Mouse (Mus musculus) ovary, postnatal 36 days (tissue): ENCODE results near the gene Ddx43.
"Not testable (repeated sequence)": the region's sequence is repeated elsewhere in the genome, so short reads cannot be mapped to it uniquely, and the experiment has no call there.

Source experiments
- DNase-seq: peaks from one replicate; pipeline ENCODE4 v3.0.0; 2022; ENCODE audit warnings: low spot score, mixed read lengths

Gene Ddx43

DNA sequence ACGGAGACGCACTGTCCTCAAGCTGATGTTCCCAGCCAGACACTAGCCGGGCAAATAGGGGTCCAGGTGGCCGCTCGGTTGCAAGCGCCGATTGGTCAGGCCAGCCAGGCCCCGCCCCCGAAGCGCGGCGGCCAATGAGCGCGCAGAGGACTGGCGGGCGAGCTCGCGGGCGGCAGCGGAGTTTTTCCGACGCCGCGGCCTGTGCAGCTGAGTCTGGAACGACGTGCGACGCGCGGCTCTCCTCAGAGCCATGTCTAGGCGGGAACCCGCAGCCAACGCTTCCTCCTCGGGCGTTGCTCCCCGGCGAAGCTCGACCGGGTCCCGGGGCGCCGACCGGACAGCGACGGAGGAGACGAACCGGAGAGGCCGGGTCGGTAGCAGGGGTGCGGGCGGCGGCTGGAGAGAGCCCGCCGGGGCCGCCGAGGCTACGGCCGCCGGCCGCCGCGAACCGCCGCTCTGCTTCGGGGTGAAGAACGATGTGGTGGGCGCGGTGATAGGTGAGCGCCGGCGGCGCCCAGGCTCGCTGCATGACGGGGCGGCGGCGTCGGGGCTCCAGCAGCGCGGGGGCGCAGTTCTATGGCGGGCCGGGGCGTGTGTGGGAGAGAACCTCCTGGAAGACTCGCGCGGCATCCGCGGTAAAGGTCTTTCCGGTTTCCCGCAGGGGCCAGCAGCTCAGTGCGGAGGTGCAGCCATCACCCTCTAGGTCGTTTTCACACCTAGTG is at the start of gene Ddx43:
Ddx43 (plus strand) TSS at position 148 of the 722 bp plus-strand sequence.
- DNase-seq = peak; percentile 32

- DNase-seq = no peak
Observed at GRCm38 (mm10) chr9:78347004-78347403, 48.6 kb upstream of the Ddx43 start.

DNA sequence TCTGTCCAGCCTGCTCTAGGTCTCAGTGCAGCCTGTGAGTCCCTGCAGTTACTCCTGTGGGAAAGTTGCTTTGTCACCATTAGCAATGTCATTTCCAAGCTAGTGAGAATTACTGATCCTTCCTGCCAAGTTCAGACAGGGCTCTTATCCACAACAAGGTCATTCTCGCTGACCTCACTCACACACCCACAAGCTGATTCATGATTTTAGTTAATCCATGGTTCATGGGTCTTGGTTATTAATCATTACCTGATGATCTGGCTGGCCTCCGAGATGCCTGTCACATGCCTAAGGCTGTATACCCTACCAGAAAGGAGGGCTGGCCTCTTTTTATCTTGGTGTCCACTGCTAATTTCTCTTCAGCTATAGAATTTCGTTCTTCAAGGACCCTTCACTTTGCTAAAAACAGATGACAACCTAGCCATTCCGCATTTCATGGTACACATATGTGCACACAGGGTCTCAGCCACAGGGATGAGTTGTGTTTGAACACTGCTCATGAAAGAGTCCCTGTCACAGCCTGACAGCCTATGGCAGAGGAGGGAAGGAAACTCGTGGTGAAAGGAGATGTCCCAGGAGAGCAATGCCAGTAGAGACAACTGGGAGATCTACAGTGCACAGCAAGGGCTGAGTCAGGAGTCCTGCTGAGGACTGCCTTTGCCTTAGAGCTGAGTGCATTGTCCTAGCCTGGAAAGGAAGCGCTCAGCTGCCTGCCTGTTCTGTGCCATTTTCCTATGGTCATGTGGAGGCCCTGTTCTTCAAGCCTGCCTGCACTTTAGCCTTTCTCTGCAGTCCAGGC is 47.2 kb upstream of the Ddx43 start:
- not testable (repeated sequence) for DNase-seq

DNA sequence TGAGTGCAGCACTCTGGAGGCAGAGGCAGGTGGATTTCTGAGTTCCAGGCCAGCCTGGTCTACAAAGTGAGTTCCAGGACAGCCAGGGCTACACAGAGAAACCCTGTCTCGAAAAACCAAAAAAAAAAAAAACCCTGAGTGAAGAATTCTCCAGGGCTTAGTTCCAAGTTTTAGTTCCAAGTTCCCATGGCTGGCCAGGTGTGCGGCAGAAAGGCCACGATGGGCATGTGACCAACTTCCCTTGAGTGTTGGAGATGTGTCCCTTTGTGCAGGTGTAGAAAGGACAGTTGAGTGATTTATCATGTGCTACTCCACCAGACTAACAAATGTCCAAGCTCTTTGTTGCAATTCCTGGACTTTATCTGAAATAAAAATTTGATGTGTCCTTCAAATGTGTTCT is 46.4 kb upstream of the Ddx43 start:
- DNase-seq = not testable (repeated sequence)

GRCm38 (mm10) chr9:78350007-78350406 is 45.6 kb upstream of the Ddx43 start:
- DNase-seq = not testable (repeated sequence)

- DNase-seq = no peak
Observed at GRCm38 (mm10) chr9:78351504-78352220, 43.9 kb upstream of the Ddx43 start.

GRCm38 (mm10) chr9:78354665-78355578 is 40.7 kb upstream of the Ddx43 start:
- no peak for DNase-seq

DNA sequence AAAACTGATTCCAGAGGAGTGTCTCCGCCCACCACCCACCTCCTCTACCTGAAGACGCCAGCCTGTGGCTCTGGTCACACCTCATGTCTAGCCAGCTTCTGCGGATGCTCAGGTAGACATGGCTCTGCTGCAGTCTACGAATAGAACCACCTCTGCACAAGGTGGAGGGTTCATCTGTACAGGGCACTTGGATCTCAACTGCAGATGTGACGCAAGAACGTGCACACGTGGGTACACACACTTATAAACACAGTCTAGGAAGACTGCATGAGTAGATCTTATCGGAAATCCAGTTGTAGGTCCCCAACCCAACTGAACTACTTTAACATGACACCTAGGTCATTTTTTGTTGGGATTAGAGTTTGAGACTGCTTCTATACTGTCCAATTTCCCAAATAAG is 40.0 kb upstream of the Ddx43 start, which contains the start of gene Gsta2:
Gsta2 (minus strand) TSS at position 178 of the 400 bp plus-strand sequence.
- DNase-seq = no peak

DNA sequence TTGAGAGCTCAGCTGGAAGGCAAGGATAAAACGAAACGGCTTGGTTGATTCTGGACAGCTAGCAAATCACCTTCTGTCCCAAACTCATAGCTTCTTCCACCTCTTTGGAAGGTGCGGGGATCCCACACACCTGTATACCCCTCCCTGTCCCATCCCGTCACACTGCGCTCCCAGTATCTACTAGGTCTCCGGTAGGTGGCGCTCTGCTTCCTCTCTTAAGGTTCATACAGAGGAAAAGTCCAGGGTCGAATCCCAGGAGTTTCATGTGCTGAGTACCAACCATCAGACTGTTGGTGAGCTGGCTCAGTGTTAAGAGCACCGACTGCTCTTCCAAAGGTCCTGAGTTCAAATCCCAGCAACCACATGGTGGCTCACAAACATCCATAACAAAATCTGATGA is 37.5 kb upstream of the Ddx43 start:
- peak; percentile 59 for DNase-seq

DNA sequence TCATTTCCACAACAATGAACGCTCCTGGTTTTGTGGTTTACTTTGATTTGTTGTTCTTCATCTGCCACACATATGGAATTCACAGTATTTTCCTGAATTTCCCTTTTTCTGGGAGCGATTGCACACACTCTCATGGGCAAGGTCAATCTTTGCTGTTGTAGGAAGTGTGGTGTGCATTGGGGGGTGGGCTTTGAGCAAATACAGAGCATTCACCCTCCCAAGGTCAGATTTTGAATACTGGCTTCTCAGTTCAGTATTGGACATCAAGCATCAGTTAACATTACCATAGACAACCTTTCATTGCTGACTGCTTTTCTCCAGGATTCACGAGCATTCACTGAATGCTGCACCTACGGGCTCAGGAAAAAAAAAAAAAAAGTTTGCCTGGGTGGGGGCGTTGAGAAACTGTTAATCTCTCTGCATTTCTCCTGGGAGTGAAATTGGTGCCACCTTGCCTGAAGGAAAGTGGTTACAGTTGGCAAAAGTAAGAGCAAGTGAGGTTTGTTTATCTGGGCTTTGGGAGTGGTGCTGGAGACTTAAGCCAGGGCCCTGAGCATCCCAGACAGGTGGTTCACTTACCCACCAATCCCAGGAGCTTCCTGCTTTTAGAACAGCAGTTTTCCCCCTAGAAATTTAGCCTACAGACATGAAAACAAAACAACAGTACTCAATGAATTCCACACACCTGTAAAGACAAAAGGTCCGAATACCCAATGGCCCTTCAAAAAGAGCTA is 35.7 kb upstream of the Ddx43 start:
- DNase-seq = no peak

DNA sequence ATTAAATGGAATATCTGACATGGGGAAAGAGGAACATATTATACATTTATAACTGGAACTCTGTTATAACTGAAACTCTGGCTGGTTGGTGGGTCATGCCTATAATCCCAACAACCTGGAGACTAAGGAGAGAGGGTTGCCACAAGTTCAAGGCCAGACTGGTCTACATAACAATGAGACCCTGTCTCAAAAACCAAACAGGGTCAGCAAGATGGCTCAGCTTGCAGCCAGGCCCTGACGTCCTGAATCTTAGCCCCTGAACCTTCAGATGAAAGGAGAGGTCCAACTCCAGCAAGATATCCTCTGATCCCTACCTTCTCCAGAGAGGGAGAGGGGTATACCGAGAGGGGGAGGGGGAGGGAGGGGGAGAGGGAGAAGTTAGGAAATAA is 35.1 kb upstream of the Ddx43 start:
- no peak for DNase-seq

DNA sequence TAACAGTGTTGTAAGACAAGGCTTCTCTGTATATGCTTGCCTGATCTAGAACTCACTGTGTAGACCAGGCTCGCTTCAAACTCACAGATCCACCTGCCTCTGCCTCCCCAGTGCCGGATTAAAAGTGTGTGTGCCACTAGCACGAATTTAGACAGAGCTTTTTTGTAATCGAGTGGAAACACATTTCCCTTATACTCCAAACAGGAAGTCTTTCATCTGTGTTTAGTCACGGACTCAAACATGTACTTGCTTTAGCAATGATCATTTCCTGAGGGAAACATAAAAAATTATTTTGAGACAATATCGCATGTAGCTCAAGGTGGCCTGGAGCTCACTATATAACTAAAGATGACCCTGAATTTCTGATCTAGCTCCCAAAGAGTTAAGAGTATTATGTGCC is 32.2 kb upstream of the Ddx43 start:
- DNase-seq = no peak

DNA sequence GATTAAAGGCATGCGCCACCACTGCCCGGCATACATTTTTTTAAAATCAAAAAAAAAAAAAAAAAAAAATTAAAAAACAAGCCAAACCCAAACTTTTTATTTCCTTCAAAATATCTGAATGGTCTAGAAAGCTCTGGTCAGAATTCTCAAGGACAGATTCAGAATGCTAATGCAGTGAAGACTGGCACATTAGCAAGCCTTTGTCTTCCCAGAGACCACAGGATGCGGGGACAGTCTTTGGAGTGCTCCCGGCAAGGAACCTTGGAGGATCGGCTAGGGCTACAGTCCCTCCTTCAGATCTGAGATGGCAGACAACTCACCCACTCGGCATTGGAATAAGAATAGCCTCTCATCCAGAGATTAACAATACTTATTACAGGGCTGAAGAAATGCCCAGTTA is 30.9 kb upstream of the Ddx43 start:
- no peak for DNase-seq

GRCm38 (mm10) chr9:78365850-78366544 is 29.6 kb upstream of the Ddx43 start:
- DNase-seq = no peak

DNA sequence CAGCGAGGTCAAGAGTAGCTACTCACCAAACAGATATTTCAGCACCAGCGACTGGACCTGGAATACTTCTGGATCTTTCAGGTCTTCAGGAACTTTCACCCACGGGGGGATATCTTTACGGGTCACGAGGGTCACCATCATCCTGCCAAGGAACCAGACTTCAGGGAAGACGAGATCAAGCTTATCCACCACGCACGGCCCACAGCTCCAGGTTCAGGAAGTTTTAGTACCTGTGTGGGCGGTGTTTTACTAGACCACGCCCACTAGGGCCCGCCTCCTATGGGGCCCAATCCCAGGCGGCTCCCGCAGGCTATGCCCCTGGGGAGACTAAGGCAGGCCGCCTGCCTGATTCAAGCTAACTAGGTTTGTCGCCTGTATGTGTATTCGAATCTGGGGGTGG is 27.6 kb upstream of the Ddx43 start, which contains the start of gene Dppa5a:
Dppa5a (minus strand) TSS at position 219 of the 400 bp plus-strand sequence.
- not testable (repeated sequence) for DNase-seq

DNA sequence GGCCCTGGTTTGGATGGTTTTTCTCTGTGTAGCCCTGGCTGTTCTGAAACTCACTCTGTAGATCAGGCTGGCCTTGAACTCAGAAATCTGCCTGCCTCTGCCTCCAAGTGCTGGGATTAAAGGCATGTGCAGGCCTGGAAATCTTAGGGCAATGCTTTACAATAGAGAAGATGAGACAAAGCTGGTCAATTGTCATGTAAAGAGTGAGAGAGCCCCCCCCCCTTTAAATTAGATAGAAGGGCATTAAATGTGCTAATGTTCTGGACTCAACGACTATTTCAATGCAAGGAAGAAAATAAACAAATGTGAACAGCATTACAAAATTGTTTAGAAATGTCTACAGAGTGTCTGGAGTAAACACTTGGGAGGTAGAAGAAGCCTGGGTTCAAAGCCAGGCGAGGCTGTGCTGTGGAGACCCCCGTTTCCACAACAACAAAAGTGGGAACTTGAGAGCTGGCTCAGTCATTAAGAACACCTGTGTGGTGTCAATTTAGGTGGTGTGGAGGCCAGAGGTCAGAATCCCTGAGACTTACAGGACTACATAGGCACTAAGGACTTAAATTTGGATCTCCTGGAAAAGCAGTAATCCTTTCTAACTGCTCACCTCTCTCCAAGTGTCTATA is 26.8 kb upstream of the Ddx43 start:
- no peak for DNase-seq

DNA sequence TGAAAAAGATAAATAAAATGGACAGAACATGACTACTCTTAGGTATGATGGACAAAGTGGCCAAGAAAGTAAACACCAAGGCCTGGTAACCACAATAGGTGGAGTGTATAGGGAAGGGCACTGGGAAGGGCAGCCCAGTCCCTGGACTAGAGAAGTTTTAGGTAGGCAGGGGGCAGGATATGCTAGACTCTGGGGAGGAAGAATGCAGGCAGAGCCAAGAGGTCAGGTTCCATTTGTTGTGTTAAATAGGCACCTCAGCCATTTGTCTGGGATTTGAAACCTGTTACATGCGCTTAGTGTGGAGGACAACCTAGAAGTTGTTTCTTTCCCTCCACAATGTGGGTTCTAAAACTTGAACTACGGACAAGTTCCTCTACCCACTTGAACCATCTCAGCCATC is 26.2 kb upstream of the Ddx43 start:
- DNase-seq = no peak

DNA sequence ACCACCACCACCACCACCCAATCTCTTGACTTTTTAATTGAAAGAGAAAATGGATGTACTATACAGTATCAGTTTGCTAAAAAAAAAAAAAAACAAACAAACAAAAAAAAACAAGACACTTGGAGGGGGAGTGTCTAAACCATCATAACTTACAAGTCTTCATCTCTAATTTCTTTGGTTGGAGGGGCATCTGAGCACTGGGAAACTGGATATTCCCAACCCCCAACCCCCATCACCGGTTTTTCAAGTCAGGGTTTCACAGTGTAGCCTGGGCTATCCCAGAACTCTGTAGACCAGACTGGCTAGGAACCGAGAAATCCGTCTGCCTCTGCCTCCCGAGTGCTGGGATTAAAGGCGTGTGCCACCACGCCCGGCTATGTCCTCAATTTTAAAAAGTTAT is 25.8 kb upstream of the Ddx43 start:
- no peak for DNase-seq

GRCm38 (mm10) chr9:78371441-78371840 is 24.1 kb upstream of the Ddx43 start:
- no peak for DNase-seq
